Mouse (Mus musculus) hindbrain, embryonic 14.5 days (tissue): ENCODE data around the gene 2310034C09Rik. TPM values are rescaled to one million over a fixed set of nuclear protein-coding genes. Genes with fewer than 3 reads are reported as not detected.
"Not testable (repeated sequence)": the region's sequence is repeated elsewhere in the genome, so short reads cannot be mapped to it uniquely, and the experiment has no call there.

Experiments
- ATAC-seq: fragments of 200-750 bp; cut with Nextera tagmentation; 2 replicates; pipeline ENCODE4 v1.8.0; 2017; ENCODE audit warnings: moderate number of reproducible peaks, mild to moderate bottlenecking, moderate TSS enrichment, moderate library complexity; ENCODE audit not compliant: low FRiP score
- DNase-seq: peaks from one replicate; pipeline ENCODE4 v3.0.0-alpha.2; 2015; ENCODE audit warnings: low spot score
- H3K27ac ChIP-seq: fragments of 300-500 bp; sonication (generic); 2 replicates; pipeline ENCODE4 v1.5.1; 2014; ENCODE audit warnings: mild to moderate bottlenecking, moderate library complexity
- H3K27me3 ChIP-seq: fragments of 300-500 bp; sonication (generic); 2 replicates; pipeline ENCODE4 v1.6.1; 2014; ENCODE audit warnings: mild to moderate bottlenecking, low read length, mixed read lengths; ENCODE audit not compliant: control insufficient read depth, insufficient read depth
- H3K36me3 ChIP-seq: fragments of 300-500 bp; sonication (generic); replicated peaks from 2 replicates; pipeline ENCODE4 v1.6.1; 2014; ENCODE audit not compliant: control insufficient read depth, insufficient read depth
- H3K4me1 ChIP-seq: fragments of 300-500 bp; sonication (generic); replicated peaks from 2 replicates; pipeline ENCODE4 v1.6.1; 2014; ENCODE audit warnings: antibody characterized with exemption, low read length, mixed read lengths; ENCODE audit not compliant: control insufficient read depth, insufficient read depth
- H3K4me2 ChIP-seq: fragments of 300-500 bp; sonication (generic); replicated peaks from 2 replicates; pipeline ENCODE4 v1.6.1; 2014; ENCODE audit warnings: mild to moderate bottlenecking, moderate library complexity
- H3K4me3 ChIP-seq: fragments of 300-500 bp; sonication (generic); replicated peaks from 2 replicates; pipeline ENCODE4 v1.5.1; 2014; ENCODE audit warnings: mild to moderate bottlenecking, low read length
- H3K9ac ChIP-seq: fragments of 300-500 bp; sonication (generic); 2 replicates; pipeline ENCODE4 v1.6.1; 2014
- H3K9me3 ChIP-seq: fragments of 300-500 bp; sonication (generic); 2 replicates; pipeline ENCODE4 v1.6.1; 2016; ENCODE audit warnings: low read length; ENCODE audit not compliant: control insufficient read depth
- WGBS: fragments of 180-500 bp; shearing (Covaris S2); extraction: QIAGEN DNeasy Blood & Tissue Kit; methylation state at CpG from one replicate; pipeline ENCODE4 v1.1.7; 2014; 5-methylcytosine and 5-hydroxymethylcytosine counted together
- polyA plus RNA-seq: library from polyadenylated mRNA; unstranded; fragments of >200 nt; fragmentation: Nextera tagmentation; extraction: Ambion mirVana; gene quantifications from 2 replicates; pipeline ENCODE4 v1.2.1, GENCODE M21; 2014

2310034C09Rik gene
- polyA plus RNA-seq, 1 experiment from 2014 or later, result not detected

- not testable (repeated sequence) for H3K27ac ChIP-seq, ATAC-seq
- WGBS, result 91% methylated on average over 3 of the region's 3 CpGs
Measured at GRCm38 (mm10) chr16:88751535-88751934, 7.1 kb upstream of the 2310034C09Rik start, which contains the start of gene Krtap13. Gene Krtap13, minus strand, starts transcription at chr16:88751635.

DNA sequence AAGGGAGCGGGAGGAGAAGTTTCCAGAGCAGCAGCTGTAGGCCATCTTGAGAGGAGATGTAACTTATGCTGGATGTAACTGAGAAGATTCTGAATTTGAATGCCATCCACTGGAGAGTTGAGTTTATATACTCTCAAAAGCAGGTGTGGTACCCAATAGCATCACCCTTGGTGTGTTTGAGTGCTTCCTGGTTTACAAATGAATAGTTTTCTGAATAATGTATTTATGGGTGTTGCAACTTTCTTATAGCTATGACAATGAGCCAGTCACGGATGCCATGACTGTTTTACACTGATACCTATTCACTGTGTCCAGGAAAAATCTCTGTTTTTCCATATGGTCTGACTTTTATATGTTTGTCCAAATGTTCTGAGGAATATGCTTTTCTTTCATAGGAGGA, 15.5 kb downstream of the 2310034C09Rik start, which contains the start of gene 2310057N15Rik:
Gene 2310057N15Rik (minus strand): TSS at position 101 of the 400 bp plus-strand sequence.
- Histone ChIP-seq H3K4me3 (no peak within 1 kb of the TSS), H3K4me1 (no peaks in the 10 kb centered on the region), H3K36me3 (no peaks in the 10 kb centered on the region), H3K27me3 (no peaks in the 10 kb centered on the region), H3K9me3 (no peaks in the 10 kb centered on the region), H3K9ac (no peak within 1 kb of the TSS), H3K4me2 (no peak within 1 kb of the TSS), H3K27ac (no peak within 1 kb of the TSS)
- 87% methylated on average over 2 of the region's 2 CpGs for WGBS
- no peak for ATAC-seq
- no peak for DNase-seq

More at GRCm38 (mm10) chr16:88751535-88751934, 7.1 kb upstream of the 2310034C09Rik start, which contains the start of gene Krtap13:
- not testable (repeated sequence) for H3K36me3 ChIP-seq, H3K4me1 ChIP-seq, H3K27me3 ChIP-seq, H3K4me2 ChIP-seq, H3K9ac ChIP-seq, DNase-seq, H3K9me3 ChIP-seq, H3K4me3 ChIP-seq

GRCm38 (mm10) chr16:88777596-88777995, 18.9 kb downstream of the 2310034C09Rik start, which contains the start of gene Gm5965:
Gene Gm5965, plus strand, starts transcription at chr16:88777896.
- H3K9me3 ChIP-seq, result no peaks in the 10 kb centered on the region
- H3K9ac ChIP-seq, result no peak within 1 kb of the TSS
- ATAC-seq (no peak), DNase-seq (no peak)
- no peaks in the 10 kb centered on the region for H3K4me1 ChIP-seq
- no peak within 1 kb of the TSS for H3K27ac ChIP-seq
- WGBS, result 90% methylated on average over 5 of the region's 6 CpGs
- no peak within 1 kb of the TSS for H3K4me2 ChIP-seq
- H3K27me3 ChIP-seq, result no peaks in the 10 kb centered on the region
- H3K36me3 ChIP-seq, result no peaks in the 10 kb centered on the region
- no peak within 1 kb of the TSS for H3K4me3 ChIP-seq

DNA sequence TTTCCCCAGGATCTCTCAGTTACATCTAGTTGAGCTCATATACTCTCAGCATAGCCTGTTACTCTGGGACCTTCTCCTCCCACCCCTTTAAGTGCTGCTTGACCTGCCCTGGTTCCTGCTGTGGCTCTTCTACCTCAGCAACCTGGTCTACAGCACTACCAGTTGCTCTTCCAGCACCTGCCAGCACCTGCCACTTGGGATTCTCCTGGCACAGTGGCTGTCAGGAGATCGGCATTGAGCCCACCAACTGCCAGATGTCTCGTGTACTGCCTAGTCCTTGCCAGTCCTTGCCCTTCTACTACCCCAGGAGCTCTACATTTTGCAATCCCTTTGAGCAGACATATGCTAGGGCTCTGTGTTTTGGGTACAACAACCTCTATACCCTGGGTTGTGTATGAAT, 28.1 kb downstream of the 2310034C09Rik start:
- DNase-seq, result no peak
- H3K27ac ChIP-seq, result no peak overlapping the region
- H3K36me3 ChIP-seq, result no peaks in the 10 kb centered on the region
- no peaks in the 10 kb centered on the region for H3K27me3 ChIP-seq
- WGBS, result 82% methylated on average over 2 of the region's 2 CpGs
- H3K9ac ChIP-seq, result no peak overlapping the region
- H3K9me3 ChIP-seq, result no peaks in the 10 kb centered on the region
- H3K4me2 ChIP-seq, result no peak overlapping the region
- no peak for ATAC-seq
- no peak overlapping the region for H3K4me3 ChIP-seq
- no peaks in the 10 kb centered on the region for H3K4me1 ChIP-seq

Other genes with a start within 250 kb of the 2310034C09Rik start
- gene Cldn8, start 195.7 kb upstream of the 2310034C09Rik start, polyA plus RNA-seq, result not detected in 2 replicates
- gene Krtap24-1, start 146.6 kb upstream of the 2310034C09Rik start, polyA plus RNA-seq, result not detected in 2 replicates
- gene 2310079G19Rik, start 131.2 kb upstream of the 2310034C09Rik start, polyA plus RNA-seq, result not detected in 2 replicates
- gene Krtap26-1, start 111.1 kb upstream of the 2310034C09Rik start, polyA plus RNA-seq, result not detected in 2 replicates
- gene Krtap27-1, start 87.2 kb upstream of the 2310034C09Rik start, polyA plus RNA-seq, result not detected in 2 replicates
- not detected in 2 replicates for gene 2310061N02Rik, start 50.9 kb upstream of the 2310034C09Rik start, polyA plus RNA-seq
- gene Krtap13-1, start 30.0 kb upstream of the 2310034C09Rik start, polyA plus RNA-seq, result not detected in 2 replicates
- not detected in 2 replicates for gene Krtap13, start 7.2 kb upstream of the 2310034C09Rik start, polyA plus RNA-seq
- gene 2310057N15Rik, start 15.4 kb downstream of the 2310034C09Rik start, polyA plus RNA-seq, result not detected in 2 replicates
- gene Gm5965, start 19.0 kb downstream of the 2310034C09Rik start, polyA plus RNA-seq, result not detected in 2 replicates
- not detected in 2 replicates for gene Gm20741, start 53.4 kb downstream of the 2310034C09Rik start, polyA plus RNA-seq
- gene Krtap15, start 61.4 kb downstream of the 2310034C09Rik start, polyA plus RNA-seq, result not detected in 2 replicates
- gene Krtap14, start 67.3 kb downstream of the 2310034C09Rik start, polyA plus RNA-seq, result not detected in 2 replicates
- not detected in 2 replicates for gene Krtap19-1, start 110.6 kb downstream of the 2310034C09Rik start, polyA plus RNA-seq
- gene Krtap19-2, start 115.4 kb downstream of the 2310034C09Rik start, polyA plus RNA-seq, result not detected in 2 replicates
- not detected in 2 replicates for gene Krtap19-3, start 119.2 kb downstream of the 2310034C09Rik start, polyA plus RNA-seq
- gene Krtap19-4, start 126.2 kb downstream of the 2310034C09Rik start, polyA plus RNA-seq, result not detected in 2 replicates
- not detected in 2 replicates for gene Krtap19-5, start 137.6 kb downstream of the 2310034C09Rik start, polyA plus RNA-seq
- gene Krtap19-9b, start 173.4 kb downstream of the 2310034C09Rik start, polyA plus RNA-seq, result not detected in 2 replicates
- not detected in 2 replicates for gene Krtap16-3, start 204.0 kb downstream of the 2310034C09Rik start, polyA plus RNA-seq